Mouse (Mus musculus) MEL (cell line): ENCODE measurements around the gene Scn11a. TPM values are rescaled to one million over a fixed set of nuclear protein-coding genes. Genes with fewer than 3 reads are reported as not detected.

Source experiments
- DNase-seq: peaks from one replicate; pipeline ENCODE4 v3.0.0; 2011; ENCODE audit warnings: low read depth, low spot score
- H3K27ac ChIP-seq: 2 replicates; pipeline ENCODE4 v1.5.1; 2012; ENCODE audit warnings: low read depth, mild to moderate bottlenecking, control low read depth, low read length, moderate library complexity; ENCODE audit not compliant: control insufficient read depth
- H3K27me3 ChIP-seq, 2 experiments: fragments of 150-350 bp in 1 of 2; sonication (generic) in 1 of 2; 2 replicates each; pipeline ENCODE4 v1.6.1; 2012; ENCODE audit warnings: low read length in 2 of 2, mild to moderate bottlenecking in 2 of 2, improper control_type of control experiment in 1 of 2, moderate library complexity in 1 of 2; ENCODE audit not compliant: insufficient read depth in 2 of 2, control insufficient read depth in 1 of 2
- H3K36me3 ChIP-seq, 2 experiments: 2 replicates each; pipeline ENCODE4 v1.6.1; 2012 to 2014; ENCODE audit warnings: low read length in 2 of 2, improper control_type of control experiment in 1 of 2, inconsistent platforms in 1 of 2, mild to moderate bottlenecking in 1 of 2; ENCODE audit not compliant: insufficient read depth in 2 of 2, control insufficient read depth in 1 of 2
- H3K4me1 ChIP-seq, 2 experiments: fragments of 150-350 bp in 1 of 2; sonication (generic) in 1 of 2; 2 replicates each; pipeline ENCODE4 v1.6.1; 2012; ENCODE audit warnings: low read length in 2 of 2, improper control_type of control experiment in 1 of 2, mild to moderate bottlenecking in 1 of 2; ENCODE audit not compliant: insufficient read depth in 2 of 2, control insufficient read depth in 1 of 2
- H3K4me3 ChIP-seq, 2 experiments: fragments of 150-350 bp in 1 of 2; sonication (generic) in 1 of 2; 2 replicates each; pipeline ENCODE4 v1.5.1; 2012; ENCODE audit warnings: low read depth in 2 of 2, low read length in 2 of 2, mild to moderate bottlenecking in 2 of 2, moderate library complexity in 2 of 2, control low read depth in 1 of 2, improper control_type of control experiment in 1 of 2; ENCODE audit not compliant: control insufficient read depth in 1 of 2, insufficient read depth in 1 of 2
- H3K79me2 ChIP-seq: 2 replicates; pipeline ENCODE4 v1.6.1; 2012; ENCODE audit warnings: mild to moderate bottlenecking, low read length, moderate library complexity; ENCODE audit not compliant: control insufficient read depth, poor library complexity, insufficient read depth
- H3K9ac ChIP-seq: 2 replicates; pipeline ENCODE4 v1.6.1; 2012; ENCODE audit warnings: low read depth, mild to moderate bottlenecking, control low read depth, low read length, moderate library complexity; ENCODE audit not compliant: control insufficient read depth, poor library complexity, severe bottlenecking
- H3K9me3 ChIP-seq: fragments of 150-350 bp; sonication (generic); replicated peaks from 2 replicates; pipeline ENCODE4 v1.6.1; 2012; ENCODE audit warnings: mild to moderate bottlenecking, low read length, improper control_type of control experiment, moderate library complexity; ENCODE audit not compliant: insufficient read depth
- BHLHE40 ChIP-seq: IDR thresholded peaks from 2 replicates; pipeline ENCODE4 v1.6.1; 2012; ENCODE audit warnings: low read depth, mild to moderate bottlenecking, inconsistent platforms, low read length, improper control_type of control experiment, borderline replicate concordance
- CHD1 ChIP-seq: IDR thresholded peaks from 2 replicates; pipeline ENCODE4 v1.6.1; 2012; ENCODE audit warnings: low read depth, mild to moderate bottlenecking, inconsistent platforms, low read length, improper control_type of control experiment
- CHD2 ChIP-seq: IDR thresholded peaks from 2 replicates; pipeline ENCODE4 v1.6.1; 2011; ENCODE audit warnings: low read length, improper control_type of control experiment
- CTCF ChIP-seq, 3 experiments: IDR thresholded peaks in 2 of 3; conservative IDR thresholded peaks in 1 of 3; 2 replicates each; pipeline ENCODE4 v1.5.1; 2011 to 2012; ENCODE audit warnings: low read length in 3 of 3, low read depth in 2 of 3, mild to moderate bottlenecking in 2 of 3, improper control_type of control experiment in 1 of 3, inconsistent platforms in 1 of 3, mixed read lengths in 1 of 3, moderate library complexity in 1 of 3; ENCODE audit not compliant: control insufficient read depth in 1 of 3, insufficient read depth in 1 of 3, poor library complexity in 1 of 3, severe bottlenecking in 1 of 3
- EP300 ChIP-seq, 2 experiments: IDR thresholded peaks; 2 replicates each; pipeline ENCODE4 v1.6.1; 2011; ENCODE audit warnings: improper control_type of control experiment in 2 of 2, low read length in 2 of 2, low read depth in 1 of 2, mild to moderate bottlenecking in 1 of 2
- GABPA ChIP-seq: IDR thresholded peaks from 2 replicates; pipeline ENCODE4 v1.6.1; 2012; ENCODE audit warnings: low read depth, mild to moderate bottlenecking, inconsistent platforms, low read length, improper control_type of control experiment, moderate library complexity
- GATA1 ChIP-seq: IDR thresholded peaks from 2 replicates; pipeline ENCODE4 v1.6.1; 2011; ENCODE audit warnings: low read depth, low read length, improper control_type of control experiment
- HCFC1 ChIP-seq: IDR thresholded peaks from 2 replicates; pipeline ENCODE4 v1.6.1; 2012; ENCODE audit warnings: low read depth, mild to moderate bottlenecking, inconsistent platforms, low read length, improper control_type of control experiment, moderate library complexity
- JUND ChIP-seq: IDR thresholded peaks from 2 replicates; pipeline ENCODE4 v1.6.1; 2011; ENCODE audit warnings: low read depth, mild to moderate bottlenecking, improper control_type of control experiment, low read length
- MAX ChIP-seq: IDR thresholded peaks from 2 replicates; pipeline ENCODE4 v1.6.1; 2011; ENCODE audit warnings: low read length, improper control_type of control experiment
- MEF2A ChIP-seq: IDR thresholded peaks from 2 replicates; pipeline ENCODE4 v1.6.1; 2014; ENCODE audit warnings: low read depth, mild to moderate bottlenecking, inconsistent platforms, low read length, improper control_type of control experiment; ENCODE audit not compliant: poor library complexity, insufficient replicate concordance, severe bottlenecking; ENCODE audit errors: extremely low read depth
- MXI1 ChIP-seq: IDR thresholded peaks from 2 replicates; pipeline ENCODE4 v1.6.1; 2011; ENCODE audit warnings: mild to moderate bottlenecking, low read depth, low read length, improper control_type of control experiment
- MYB ChIP-seq: IDR thresholded peaks from 2 replicates; pipeline ENCODE4 v1.6.1; 2011; ENCODE audit warnings: mild to moderate bottlenecking, low read depth, low read length, improper control_type of control experiment
- NELFE ChIP-seq: IDR thresholded peaks from 2 replicates; pipeline ENCODE4 v1.6.1; 2011; ENCODE audit warnings: low read depth, low read length, improper control_type of control experiment
- NRF1 ChIP-seq: IDR thresholded peaks from 2 replicates; pipeline ENCODE4 v1.6.1; 2014; ENCODE audit warnings: low read depth, mild to moderate bottlenecking, inconsistent platforms, low read length, improper control_type of control experiment, moderate library complexity; ENCODE audit not compliant: poor library complexity, insufficient read depth, severe bottlenecking
- POLR2AphosphoS5 ChIP-seq: IDR thresholded peaks from 2 replicates; pipeline ENCODE4 v1.6.1; 2012; ENCODE audit warnings: low read depth, borderline replicate concordance, mild to moderate bottlenecking, inconsistent platforms, low read length, moderate library complexity, mixed read lengths
- RAD21 ChIP-seq: IDR thresholded peaks from 2 replicates; pipeline ENCODE4 v1.6.1; 2011; ENCODE audit warnings: mild to moderate bottlenecking, low read depth, low read length, improper control_type of control experiment
- RCOR1 ChIP-seq: IDR thresholded peaks from 2 replicates; pipeline ENCODE4 v1.6.1; 2012; ENCODE audit warnings: low read depth, mild to moderate bottlenecking, inconsistent platforms, low read length, improper control_type of control experiment
- SIN3A ChIP-seq: IDR thresholded peaks from 2 replicates; pipeline ENCODE4 v1.6.1; 2012; ENCODE audit warnings: low read length, improper control_type of control experiment, inconsistent platforms
- SMC3 ChIP-seq: IDR thresholded peaks from 2 replicates; pipeline ENCODE4 v1.6.1; 2011; ENCODE audit warnings: low read depth, low read length, improper control_type of control experiment
- TCF12 ChIP-seq: IDR thresholded peaks from 2 replicates; pipeline ENCODE4 v1.6.1; 2014; ENCODE audit warnings: low read depth, mild to moderate bottlenecking, inconsistent platforms, low read length, improper control_type of control experiment, moderate library complexity
- UBTF ChIP-seq: IDR thresholded peaks from 2 replicates; pipeline ENCODE4 v1.6.1; 2012; ENCODE audit warnings: low read depth, mild to moderate bottlenecking, inconsistent platforms, low read length, improper control_type of control experiment, moderate library complexity, borderline replicate concordance; ENCODE audit not compliant: insufficient read depth
- ZC3H11A ChIP-seq: IDR thresholded peaks from 2 replicates; pipeline ENCODE4 v1.6.1; 2012; ENCODE audit warnings: low read depth, mild to moderate bottlenecking, inconsistent platforms, low read length, improper control_type of control experiment
- ZNF384 ChIP-seq: IDR thresholded peaks from 2 replicates; pipeline ENCODE4 v1.6.1; 2012; ENCODE audit warnings: low read depth, mild to moderate bottlenecking, inconsistent platforms, low read length, improper control_type of control experiment
- polyA plus RNA-seq, 2 experiments: library from polyadenylated mRNA; stranded (reverse) in 1 of 2; unstranded in 1 of 2; fragments of >175 nt in 1 of 2; fragments of >200 nt in 1 of 2; gene quantifications; 2 replicates each; pipeline versions ENCODE4 v1.2.1 to v1.2.4; 2012; ENCODE audit warnings: low replicate concordance in 2 of 2, low read depth in 1 of 2; ENCODE audit not compliant: insufficient read length in 2 of 2, insufficient read depth in 1 of 2, missing spikeins in 1 of 2
- total RNA-seq: library from RNA; depleted of rRNA; stranded (reverse); fragments of 300-350 nt; gene quantifications from 2 replicates; pipeline ENCODE4 v1.2.3, GENCODE M21; 2012

The Scn11a gene
- total and polyA plus RNA-seq, 3 experiments: 0.04 to 0.15 TPM; not detected in 1

- DNase-seq: no peak
- H3K27me3 ChIP-seq: no peaks in the 10 kb centered on the region; a peak in 1 of 4 replicates
- TF ChIP-seq CTCF (IDR thresholded peaks at IDR 0.05 in 2 of 3, conservative IDR thresholded peaks at IDR 0.05 in 1 of 3; ENCODE audit: control insufficient read depth in 1 of 3, insufficient read depth in 1 of 3, low read depth in 2 of 3, low read length in 3 of 3, poor library complexity in 1 of 3, severe bottlenecking in 1 of 3) (peak; percentile 14 to 47 (median 34); a peak in 4 of 6 replicates), MXI1 (no peak), SMC3 (no peak)
- H3K4me3 ChIP-seq: no peak overlapping the region
- no peaks in the 10 kb centered on the region for H3K79me2 ChIP-seq
- no peak overlapping the region for H3K27ac ChIP-seq
- no peaks in the 10 kb centered on the region for H3K9me3 ChIP-seq
- no peaks in the 10 kb centered on the region for H3K36me3 ChIP-seq
- no peaks in the 10 kb centered on the region for H3K4me1 ChIP-seq
- no peak overlapping the region for H3K9ac ChIP-seq
Measured at GRCm38 (mm10) chr9:119813631-119814030, 11.6 kb downstream of the Scn11a start.

GRCm38 (mm10) chr9:119806491-119806890 lies 18.8 kb downstream of the Scn11a start:
- TF ChIP-seq RAD21 (peak; percentile 26), SMC3 (peak; percentile 41), SIN3A (no peak), UBTF (no peak), MAX (no peak), CTCF (IDR thresholded peaks at IDR 0.05 in 2 of 3, conservative IDR thresholded peaks at IDR 0.05 in 1 of 3; ENCODE audit: control insufficient read depth in 1 of 3, insufficient read depth in 1 of 3, low read depth in 2 of 3, low read length in 3 of 3, poor library complexity in 1 of 3, severe bottlenecking in 1 of 3) (peak; percentile 42 to 67 (median 45)), ZC3H11A (peak; percentile 18; the same call in 1 of the 2 replicates), CHD2 (no peak)
- H3K27me3 ChIP-seq: no peaks in the 10 kb centered on the region; a peak in 1 of 4 replicates
- no peaks in the 10 kb centered on the region for H3K9me3 ChIP-seq
- H3K27ac ChIP-seq: no peak overlapping the region
- H3K4me1 ChIP-seq: peaks cover 0 to 12% of the 10 kb centered on the region in 2 experiments; a peak in 2 of 4 replicates
- no peak overlapping the region for H3K9ac ChIP-seq
- no peaks in the 10 kb centered on the region for H3K79me2 ChIP-seq
- peak; percentile 26 for DNase-seq
- H3K4me3 ChIP-seq: no peak overlapping the region
- no peaks in the 10 kb centered on the region; a peak in 1 of 4 replicates for H3K36me3 ChIP-seq

GRCm38 (mm10) chr9:119804501-119804847 lies 20.8 kb downstream of the Scn11a start:
- Histone ChIP-seq H3K9me3 (no peaks in the 10 kb centered on the region), H3K4me1 (peaks cover 0 to 22% of the 10 kb centered on the region in 2 experiments; a peak in 2 of 4 replicates), H3K79me2 (no peaks in the 10 kb centered on the region), H3K36me3 (peaks cover 0 to 4% of the 10 kb centered on the region in 2 experiments; a peak in 1 of 4 replicates), H3K27ac (no peak overlapping the region), H3K27me3 (no peaks in the 10 kb centered on the region; a peak in 1 of 4 replicates), H3K4me3 (no peak overlapping the region), H3K9ac (no peak overlapping the region)
- no peak for DNase-seq
- TF ChIP-seq BHLHE40: no peak
- no peak for TF ChIP-seq NELFE
- TF ChIP-seq JUND: no peak
- TF ChIP-seq RAD21: no peak
- TF ChIP-seq GABPA: no peak
- TF ChIP-seq GATA1: no peak
- TF ChIP-seq POLR2AphosphoS5: no peak
- no peak for TF ChIP-seq RCOR1
- no peak for TF ChIP-seq MAX
- TF ChIP-seq TCF12: no peak
- no peak for TF ChIP-seq CTCF (IDR thresholded peaks at IDR 0.05 in 2 of 3, conservative IDR thresholded peaks at IDR 0.05 in 1 of 3; ENCODE audit: control insufficient read depth in 1 of 3, insufficient read depth in 1 of 3, low read depth in 2 of 3, low read length in 3 of 3, poor library complexity in 1 of 3, severe bottlenecking in 1 of 3)
- no peak for TF ChIP-seq MYB
- TF ChIP-seq NRF1: no peak
- TF ChIP-seq EP300 (IDR thresholded peaks at IDR 0.05; ENCODE audit: low read depth in 1 of 2, low read length in 2 of 2): no peak
- no peak for TF ChIP-seq HCFC1
- TF ChIP-seq ZNF384: no peak
- no peak for TF ChIP-seq CHD1
- no peak for TF ChIP-seq MEF2A
- no peak for TF ChIP-seq MXI1
- TF ChIP-seq, all 39 proteins: peak for 0
